Mouse (Mus musculus): ENCODE data around the gene Olfr781. TPM values are rescaled to one million over a fixed set of nuclear protein-coding genes. Genes with fewer than 3 reads are reported as not detected.
"Not testable (repeated sequence)": the region's sequence is repeated elsewhere in the genome, so short reads cannot be mapped to it uniquely, and the experiment has no call there.

Olfr781 gene
- not detected in 2 replicates for polyA plus RNA-seq (2015; fragmentation: Nextera tagmentation; extraction: Ambion mirVana)

DNA sequence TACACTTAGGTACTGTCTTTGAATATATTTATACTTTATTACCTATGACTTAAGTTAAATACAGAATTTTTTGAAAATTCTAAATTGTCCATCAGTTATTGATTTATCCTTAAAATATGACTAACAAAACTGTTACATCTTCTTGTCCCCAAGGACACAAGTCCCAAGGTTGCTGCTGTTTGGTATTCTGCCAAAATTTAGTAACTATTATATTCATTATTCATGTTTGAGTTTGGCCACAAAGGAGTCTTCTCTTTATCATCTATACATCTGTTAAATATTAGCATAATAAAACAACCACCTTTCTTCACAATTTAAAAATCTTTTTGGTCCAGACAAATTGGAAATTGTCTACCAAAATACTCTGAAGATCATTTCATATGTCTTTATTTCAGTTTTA is at the start of gene Olfr781:
Olfr781 (plus strand) TSS at position 301 of the 400 bp plus-strand sequence.
- no peak within 1 kb of the TSS for H3K4me3 ChIP-seq (replicated peaks; ENCODE audit: low read depth, low read length)
- H3K27ac ChIP-seq, result no peak within 1 kb of the TSS
- no peak for DNase-seq (ENCODE audit: low spot score)
- no peaks in the 10 kb centered on the region for H3K9me3 ChIP-seq (replicated peaks; ENCODE audit: low read length)
- H3K4me1 ChIP-seq (replicated peaks; ENCODE audit: insufficient read depth, low read length), result no peaks in the 10 kb centered on the region
- TF ChIP-seq CTCF (IDR thresholded peaks at IDR 0.05; ENCODE audit: low read depth), result no peak
- no peak within 1 kb of the TSS for H3K9ac ChIP-seq (ENCODE audit: low read depth, low read length)
- no peaks in the 10 kb centered on the region for H3K36me3 ChIP-seq (ENCODE audit: insufficient read depth, low read length)
- H3K4me2 ChIP-seq (ENCODE audit: low read length), result no peak within 1 kb of the TSS
- no peak for ATAC-seq (replicated peaks; ENCODE audit: low FRiP score, low read depth)
- H3K27me3 ChIP-seq (ENCODE audit: insufficient read depth, low read length), result no peaks in the 10 kb centered on the region

DNA sequence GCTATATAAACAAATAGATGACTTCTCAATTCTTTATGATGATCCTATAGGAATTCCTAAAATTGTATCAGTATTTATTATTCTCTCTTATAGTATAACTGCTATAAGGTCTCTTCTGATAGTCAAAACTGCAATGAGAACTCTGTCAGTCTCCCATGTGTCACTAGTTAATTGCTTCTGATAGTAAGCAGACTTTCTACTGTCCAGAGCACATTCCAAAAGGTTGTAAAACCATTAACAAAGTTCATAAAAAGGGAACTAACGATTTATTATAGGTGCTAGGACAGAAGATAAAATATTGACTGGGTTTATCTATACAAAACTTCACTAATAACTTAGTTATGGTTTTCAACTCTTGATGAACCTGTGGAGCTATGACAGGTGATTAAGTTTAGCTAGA is 15.7 kb upstream of the Olfr781 start:
- not testable (repeated sequence) for H3K27me3 ChIP-seq (ENCODE audit: insufficient read depth, low read length); H3K4me3 ChIP-seq (replicated peaks; ENCODE audit: low read depth, low read length); ATAC-seq (replicated peaks; ENCODE audit: low FRiP score, low read depth); H3K36me3 ChIP-seq (ENCODE audit: insufficient read depth, low read length); H3K9me3 ChIP-seq (replicated peaks; ENCODE audit: low read length); DNase-seq (ENCODE audit: low spot score); H3K9ac ChIP-seq (ENCODE audit: low read depth, low read length); H3K4me1 ChIP-seq (replicated peaks; ENCODE audit: insufficient read depth, low read length); H3K27ac ChIP-seq; H3K4me2 ChIP-seq (ENCODE audit: low read length)
- 43% methylated on average over 1 of the region's 1 CpGs for WGBS

DNA sequence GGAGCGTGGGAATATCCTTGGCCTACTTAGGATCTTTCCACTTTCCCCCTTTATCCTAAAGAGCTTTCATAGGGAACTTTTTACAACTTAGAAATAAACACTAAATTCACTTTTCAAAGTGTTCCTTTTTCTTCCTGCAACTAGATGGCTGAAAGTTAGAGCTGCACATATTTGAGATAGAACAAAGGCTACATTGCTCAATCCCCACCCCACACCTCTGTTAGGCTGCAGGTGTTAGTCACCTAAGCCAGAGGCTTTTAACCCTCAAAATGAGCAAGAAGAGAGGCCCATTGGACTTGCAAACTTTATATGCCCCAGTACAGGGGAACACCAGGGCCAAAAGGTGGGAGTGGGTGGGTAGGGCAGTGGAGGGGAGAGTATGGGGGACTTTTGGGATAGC is 15.1 kb upstream of the Olfr781 start:
- not testable (repeated sequence) for H3K4me3 ChIP-seq (replicated peaks; ENCODE audit: low read depth, low read length); H3K4me1 ChIP-seq (replicated peaks; ENCODE audit: insufficient read depth, low read length); H3K27ac ChIP-seq; H3K9me3 ChIP-seq (replicated peaks; ENCODE audit: low read length); H3K4me2 ChIP-seq (ENCODE audit: low read length); DNase-seq (ENCODE audit: low spot score); H3K9ac ChIP-seq (ENCODE audit: low read depth, low read length); H3K27me3 ChIP-seq (ENCODE audit: insufficient read depth, low read length); H3K36me3 ChIP-seq (ENCODE audit: insufficient read depth, low read length); ATAC-seq (replicated peaks; ENCODE audit: low FRiP score, low read depth)
- no CpG with 5 or more reads among the region's 1 CpGs for WGBS

DNA sequence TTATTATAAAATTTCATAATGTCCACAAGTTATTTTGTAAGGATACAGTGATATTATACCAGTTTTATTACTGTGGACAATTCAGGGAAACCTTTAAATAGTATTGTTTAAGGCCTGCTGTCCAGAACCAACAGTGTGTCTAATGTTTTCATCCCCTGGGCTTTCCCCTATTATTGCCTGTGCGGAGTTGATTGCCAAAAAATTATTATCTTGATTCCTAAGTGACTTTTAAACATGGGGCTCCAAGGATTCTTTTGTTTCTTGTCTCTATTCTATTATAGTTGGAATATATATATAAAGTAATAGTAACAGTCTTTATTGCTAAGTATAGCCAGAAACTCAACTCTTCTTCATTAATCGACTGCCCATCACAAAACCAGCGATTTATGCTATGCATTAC is 10.8 kb upstream of the Olfr781 start, which contains the start of gene Olfr780:
Olfr780 (plus strand) TSS at position 301 of the 400 bp plus-strand sequence.
- H3K4me2 ChIP-seq (ENCODE audit: low read length), result no peak within 1 kb of the TSS
- H3K4me1 ChIP-seq (replicated peaks; ENCODE audit: insufficient read depth, low read length), result no peaks in the 10 kb centered on the region
- H3K36me3 ChIP-seq (ENCODE audit: insufficient read depth, low read length), result no peaks in the 10 kb centered on the region
- TF ChIP-seq CTCF (IDR thresholded peaks at IDR 0.05; ENCODE audit: low read depth), result no peak
- ATAC-seq (replicated peaks; ENCODE audit: low FRiP score, low read depth) (no peak), DNase-seq (ENCODE audit: low spot score) (no peak)
- no peaks in the 10 kb centered on the region for H3K27me3 ChIP-seq (ENCODE audit: insufficient read depth, low read length)
- H3K27ac ChIP-seq, result no peak within 1 kb of the TSS
- 81% methylated on average over 3 of the region's 3 CpGs for WGBS
- H3K9ac ChIP-seq (ENCODE audit: low read depth, low read length), result no peak within 1 kb of the TSS
- no peak within 1 kb of the TSS for H3K4me3 ChIP-seq (replicated peaks; ENCODE audit: low read depth, low read length)
- H3K9me3 ChIP-seq (replicated peaks; ENCODE audit: low read length), result no peaks in the 10 kb centered on the region

DNA sequence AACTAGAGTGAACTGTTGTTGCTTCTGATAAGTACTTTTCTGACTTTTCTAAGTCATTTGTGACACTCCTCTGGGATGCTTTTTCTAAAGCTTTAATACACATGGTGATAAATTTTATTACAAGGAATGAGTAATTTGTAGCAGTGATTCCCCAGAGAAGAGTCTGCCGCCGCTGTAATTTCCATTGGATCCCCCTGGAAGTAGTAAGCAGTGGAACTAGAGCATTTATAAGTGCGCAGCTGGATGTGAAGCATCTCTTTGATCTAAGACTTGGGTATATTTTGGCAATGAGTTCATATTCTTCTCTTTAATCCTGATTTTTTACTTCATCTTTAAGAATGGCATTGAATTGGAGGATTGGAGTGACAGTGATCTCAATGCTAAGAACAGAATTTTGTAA is 19.9 kb downstream of the Olfr781 start, which contains the start of gene Olfr782:
Olfr782 (plus strand) TSS at position 301 of the 400 bp plus-strand sequence.
- ATAC-seq (replicated peaks; ENCODE audit: low FRiP score, low read depth) (no peak), DNase-seq (ENCODE audit: low spot score) (no peak)
- no peak for TF ChIP-seq CTCF (IDR thresholded peaks at IDR 0.05; ENCODE audit: low read depth)
- Histone ChIP-seq H3K9ac (ENCODE audit: low read depth, low read length) (no peak within 1 kb of the TSS), H3K4me1 (replicated peaks; ENCODE audit: insufficient read depth, low read length) (no peaks in the 10 kb centered on the region), H3K4me3 (replicated peaks; ENCODE audit: low read depth, low read length) (no peak within 1 kb of the TSS), H3K9me3 (replicated peaks; ENCODE audit: low read length) (no peaks in the 10 kb centered on the region), H3K27me3 (ENCODE audit: insufficient read depth, low read length) (no peaks in the 10 kb centered on the region), H3K4me2 (ENCODE audit: low read length) (no peak within 1 kb of the TSS), H3K36me3 (ENCODE audit: insufficient read depth, low read length) (no peaks in the 10 kb centered on the region), H3K27ac (no peak within 1 kb of the TSS)
- 81% methylated on average over 3 of the region's 3 CpGs for WGBS

DNA sequence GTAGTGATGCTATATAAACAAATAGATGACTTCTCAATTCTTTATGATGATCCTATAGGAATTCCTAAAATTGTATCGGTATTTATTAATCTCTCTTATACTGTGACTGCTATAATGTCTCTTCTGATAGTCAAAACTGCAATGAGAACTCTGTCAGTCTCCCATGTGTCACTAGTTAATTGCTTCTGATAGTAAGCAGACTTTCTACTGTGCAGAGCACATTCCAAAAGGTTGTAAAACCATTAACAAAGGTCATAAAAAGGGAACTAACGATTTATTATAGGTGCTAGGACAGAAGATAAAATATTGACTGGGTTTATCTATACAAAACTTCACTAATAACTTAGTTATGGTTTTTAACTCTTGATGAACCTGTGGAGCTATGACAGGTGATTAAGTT is 23.8 kb downstream of the Olfr781 start:
- not testable (repeated sequence) for H3K4me2 ChIP-seq (ENCODE audit: low read length); H3K4me1 ChIP-seq (replicated peaks; ENCODE audit: insufficient read depth, low read length); H3K27me3 ChIP-seq (ENCODE audit: insufficient read depth, low read length); ATAC-seq (replicated peaks; ENCODE audit: low FRiP score, low read depth); DNase-seq (ENCODE audit: low spot score); H3K9ac ChIP-seq (ENCODE audit: low read depth, low read length); H3K27ac ChIP-seq; H3K4me3 ChIP-seq (replicated peaks; ENCODE audit: low read depth, low read length); H3K36me3 ChIP-seq (ENCODE audit: insufficient read depth, low read length); H3K9me3 ChIP-seq (replicated peaks; ENCODE audit: low read length)
- 60% methylated on average over 2 of the region's 2 CpGs for WGBS

DNA sequence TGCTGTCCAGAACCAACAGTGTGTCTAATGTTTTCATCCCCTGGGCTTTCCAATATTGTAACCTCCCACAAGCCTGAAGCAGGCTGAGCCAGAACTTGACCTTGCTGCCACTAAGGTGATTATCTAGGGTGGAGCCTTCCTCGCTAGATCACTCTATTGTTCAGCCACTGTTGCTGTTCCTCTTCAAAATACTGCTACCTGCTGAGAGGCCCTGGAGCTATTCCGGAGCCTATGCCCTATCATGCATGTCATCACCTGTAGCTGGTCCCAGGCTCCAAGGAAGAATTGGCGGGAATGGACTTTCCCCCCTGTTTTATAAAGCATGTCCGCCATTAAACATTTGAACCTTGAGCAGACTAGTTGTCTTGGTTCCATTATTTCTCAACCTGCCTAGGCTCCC is 27.8 kb downstream of the Olfr781 start:
- ATAC-seq (replicated peaks; ENCODE audit: low FRiP score, low read depth), result not testable (repeated sequence)
- WGBS, result 89% methylated on average over 4 of the region's 4 CpGs

More for the DNA sequence above, 27.8 kb downstream of the Olfr781 start:
- H3K4me2 ChIP-seq (ENCODE audit: low read length); H3K27me3 ChIP-seq (ENCODE audit: insufficient read depth, low read length); H3K27ac ChIP-seq; DNase-seq (ENCODE audit: low spot score); H3K4me3 ChIP-seq (replicated peaks; ENCODE audit: low read depth, low read length); H3K9ac ChIP-seq (ENCODE audit: low read depth, low read length); H3K36me3 ChIP-seq (ENCODE audit: insufficient read depth, low read length); H3K9me3 ChIP-seq (replicated peaks; ENCODE audit: low read length); H3K4me1 ChIP-seq (replicated peaks; ENCODE audit: insufficient read depth, low read length): not testable (repeated sequence)

Measured in kidney, postnatal 0 days (tissue).